Mouse (Mus musculus) left cerebral cortex, postnatal 36 days (tissue): Measurements from ENCODE around the gene Gm10999. TPM values are rescaled to one million over a fixed set of nuclear protein-coding genes. Genes with fewer than 3 reads are reported as not detected.
"Not testable (repeated sequence)": the region's sequence is repeated elsewhere in the genome, so short reads cannot be mapped to it uniquely, and the experiment has no call there.

Experiments
- DNase-seq, 2 experiments: peaks; one replicate each; pipeline ENCODE4 v3.0.0; 2021 to 2022; ENCODE audit warnings: low spot score in 2 of 2, mixed read lengths in 1 of 2
- intact Hi-C: fragments of 180-260 bp; cut with DNase I; formaldehyde crosslinking; loops from one replicate; pipeline ENCODE4 v1.15.1; 2025
- total RNA-seq, 2 experiments: library from RNA; stranded (reverse); gene quantifications; 2 replicates each; pipeline ENCODE4 v1.2.3; 2021

The Gm10999 gene
- total RNA-seq = not detected

GRCm38 (mm10) chr8:129131561-129131960, at the start of gene Gm10999:
TSS of gene Gm10999 (minus strand) at chr8:129131661.
- no peak for DNase-seq
- intact Hi-C loops = no loop called here

GRCm38 (mm10) chr8:129133475-129133874, 2.0 kb upstream of the Gm10999 start:
- intact Hi-C loops = no loop called here
- DNase-seq = no peak

- DNase-seq, intact Hi-C loops: not testable (repeated sequence)
Measured at GRCm38 (mm10) chr8:129115761-129116160, 15.7 kb downstream of the Gm10999 start.

Other genes with a start within 250 kb of the Gm10999 start
- gene Ccdc7a, start 66.1 kb downstream of the Gm10999 start, total RNA-seq = not detected
- not detected for gene Ccdc7b, start 64.5 kb downstream of the Gm10999 start, total RNA-seq
- 10 to 100 TPM; 21.9 to 24.9 TPM for gene 2610044O15Rik8, start 102.7 kb upstream of the Gm10999 start, total RNA-seq